Mouse (Mus musculus) heart, adult 2 months (tissue): ENCODE results near the gene Stkld1. TPM values are rescaled to one million over a fixed set of nuclear protein-coding genes. Genes with fewer than 3 reads are reported as not detected.

Experiments used
- DNase-seq, 2 experiments: peaks; one replicate each; pipeline ENCODE4 v3.0.0; 2021
- H3K27ac ChIP-seq: fragments of 200-600 bp; 2 replicates; pipeline ENCODE4 v1.8.1; 2022
- H3K27me3 ChIP-seq: fragments of 200-500 bp; 2 replicates; pipeline ENCODE4 v1.6.1; 2012; ENCODE audit warnings: mild to moderate bottlenecking, low read length, inconsistent platforms, mixed read lengths; ENCODE audit not compliant: control insufficient read depth, insufficient read depth
- H3K36me3 ChIP-seq: fragments of 200-500 bp; 2 replicates; pipeline ENCODE4 v1.6.1; 2012; ENCODE audit warnings: low read length, inconsistent platforms; ENCODE audit not compliant: control insufficient read depth, insufficient read depth
- H3K4me1 ChIP-seq: fragments of 200-500 bp; 2 replicates; pipeline ENCODE4 v1.6.1; 2011; ENCODE audit warnings: low read length; ENCODE audit not compliant: control insufficient read depth, insufficient read depth
- H3K4me3 ChIP-seq: fragments of 200-600 bp; 2 replicates; pipeline ENCODE4 v1.8.1; 2022
- H3K79me2 ChIP-seq: fragments of 200-500 bp; replicated peaks from 2 replicates; pipeline ENCODE4 v1.6.1; 2012; ENCODE audit warnings: mild to moderate bottlenecking, inconsistent platforms, low read length, moderate library complexity, mixed read lengths; ENCODE audit not compliant: control insufficient read depth, insufficient read depth
- H3K9ac ChIP-seq: fragments of 200-500 bp; 2 replicates; pipeline ENCODE4 v1.6.1; 2012; ENCODE audit warnings: low read depth, mild to moderate bottlenecking, control low read depth, inconsistent platforms, low read length, mixed read lengths
- CTCF ChIP-seq: fragments of 200-600 bp; IDR thresholded peaks from 2 replicates; pipeline ENCODE4 v1.8.1; 2022; ENCODE audit warnings: antibody characterized with exemption, mild to moderate bottlenecking, moderate library complexity
- EP300 ChIP-seq: fragments of 200-500 bp; IDR thresholded peaks from 2 replicates; pipeline ENCODE4 v1.6.1; 2011; ENCODE audit warnings: low read depth, low read length, control low read depth; ENCODE audit not compliant: insufficient read depth
- POLR2A ChIP-seq: fragments of 200-500 bp; IDR thresholded peaks from 2 replicates; pipeline ENCODE4 v1.6.1; 2011; ENCODE audit warnings: mild to moderate bottlenecking, low read depth, low read length, control low read depth; ENCODE audit not compliant: insufficient read depth
- WGBS: fragments of 180-500 bp; shearing (Covaris S2); methylation state at CpG from one replicate; pipeline ENCODE4 v1.1.7; 2018; 5-methylcytosine and 5-hydroxymethylcytosine counted together
- intact Hi-C: fragments of 180-260 bp; cut with DNase I; formaldehyde crosslinking; loops from one replicate; pipeline ENCODE4 v1.15.1; 2025
- polyA plus RNA-seq: library from polyadenylated mRNA; depleted of rRNA; stranded (reverse); fragments of >200 nt; gene quantifications from 2 replicates; pipeline ENCODE4 v1.2.3, GENCODE M21; 2012
- total RNA-seq, 2 experiments: library from RNA; stranded (reverse); gene quantifications; 2 replicates each; pipeline ENCODE4 v1.2.3; 2021

Stkld1 gene
- total and polyA plus RNA-seq, 3 experiments = not detected

DNA sequence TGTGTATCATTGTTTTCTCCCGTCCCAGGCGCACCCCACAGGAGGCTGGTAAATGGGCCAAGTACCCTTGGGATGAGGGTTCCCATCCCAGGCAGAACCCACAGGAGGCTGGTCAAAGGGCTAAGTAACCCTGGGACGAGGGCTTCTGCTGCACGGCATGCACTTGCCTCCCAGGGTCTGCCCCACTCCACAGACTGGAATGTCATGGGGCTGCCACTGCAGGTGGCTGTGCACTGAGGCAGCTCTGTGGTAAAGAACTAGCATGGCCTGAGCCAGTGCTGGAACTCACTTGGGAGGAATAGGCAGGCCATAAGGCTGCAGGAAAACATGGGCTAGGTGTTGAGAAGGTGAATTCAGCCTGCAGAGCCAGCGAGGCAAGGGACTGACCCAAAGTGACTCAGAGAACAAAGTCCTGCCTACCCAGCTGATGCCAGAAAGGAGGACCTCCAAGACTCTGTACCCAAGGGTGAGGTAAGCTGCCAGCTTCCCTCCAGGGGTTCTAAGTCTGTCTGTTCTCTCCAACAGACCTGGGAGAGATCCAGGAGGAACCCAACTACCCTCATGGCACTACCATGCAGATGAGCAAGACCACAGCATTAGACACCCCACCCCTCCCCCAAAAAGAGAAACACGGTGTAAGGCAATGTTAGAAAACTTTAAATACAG, 13.5 kb upstream of the Stkld1 start:
- H3K27me3 ChIP-seq = no peaks in the 10 kb centered on the region
- DNase-seq = no peak
- WGBS = 78% methylated on average over 6 of the region's 6 CpGs
- peaks cover 9% of the 10 kb centered on the region for H3K36me3 ChIP-seq
- peaks cover 9% of the 10 kb centered on the region for H3K4me1 ChIP-seq
- H3K4me3 ChIP-seq = no peak overlapping the region
- no peak overlapping the region for H3K9ac ChIP-seq
- H3K79me2 ChIP-seq = no peaks in the 10 kb centered on the region
- intact Hi-C loops = no loop called here
- no peak for TF ChIP-seq EP300
- TF ChIP-seq POLR2A = no peak
- TF ChIP-seq CTCF = no peak
- H3K27ac ChIP-seq = no peak overlapping the region

DNA sequence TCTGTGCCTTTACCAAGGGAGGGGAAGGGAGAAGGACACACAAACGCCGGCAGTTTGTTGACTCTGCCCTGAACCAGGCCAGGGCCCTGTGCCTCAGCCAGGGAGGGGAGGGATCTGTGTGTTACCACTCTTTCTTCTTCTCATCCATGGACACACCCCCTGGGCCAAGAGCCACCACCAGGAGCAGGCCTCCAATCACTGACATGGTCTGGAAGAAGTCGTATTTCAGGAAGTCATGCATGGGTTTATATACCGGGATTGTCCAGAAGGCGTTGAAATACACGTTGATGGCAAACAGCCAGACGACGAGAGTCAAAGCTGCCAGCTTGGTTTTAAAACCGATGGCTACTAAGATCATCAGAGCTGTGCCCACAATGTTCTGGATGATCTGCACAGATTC, 12.1 kb upstream of the Stkld1 start:
- Histone ChIP-seq H3K27ac (no peak overlapping the region; the same call in 1 of the 2 replicates), H3K36me3 (peaks cover 9% of the 10 kb centered on the region), H3K79me2 (peaks cover 1% of the 10 kb centered on the region), H3K4me1 (peaks cover 6% of the 10 kb centered on the region), H3K27me3 (no peaks in the 10 kb centered on the region), H3K4me3 (no peak overlapping the region), H3K9ac (no peak overlapping the region)
- peak in 1 of 2 experiments; percentile 33 for DNase-seq
- intact Hi-C loops = no loop called here
- TF ChIP-seq EP300 = no peak
- WGBS = 33% methylated on average over 9 of the region's 9 CpGs

DNA sequence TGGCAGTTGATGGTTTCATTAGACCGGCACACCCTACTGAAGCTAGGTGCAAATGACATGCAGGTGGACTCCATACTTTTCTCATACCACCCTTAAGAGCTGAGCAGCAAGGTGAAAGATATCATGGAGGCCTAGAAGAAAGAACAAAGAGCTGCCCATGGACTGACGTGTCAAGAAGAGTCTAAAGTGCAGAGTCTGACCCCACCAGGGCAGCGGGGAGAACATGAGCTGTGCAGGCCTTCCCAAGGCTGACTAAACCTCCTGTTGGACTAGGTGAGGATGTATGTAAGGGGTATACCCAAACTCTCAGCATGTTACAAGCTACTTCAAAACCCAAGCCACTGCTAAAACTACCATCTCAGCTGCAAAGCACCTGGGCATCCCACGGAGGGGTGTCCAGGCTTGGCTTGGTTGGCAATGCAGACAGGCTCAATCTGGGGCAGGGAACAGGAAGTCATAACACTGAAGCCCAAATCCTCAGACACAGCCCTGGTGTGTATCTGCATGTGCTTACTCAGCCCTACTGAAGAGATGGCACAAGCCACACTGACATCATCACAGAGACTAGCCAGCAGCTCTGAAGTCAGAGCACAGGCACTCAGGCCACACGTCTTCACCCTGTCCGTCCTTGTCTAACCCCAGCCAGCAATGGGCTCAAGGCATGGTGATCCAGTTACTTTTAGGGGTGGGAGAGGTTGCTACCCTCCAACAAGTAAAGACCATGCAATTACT, 5.9 kb upstream of the Stkld1 start:
- intact Hi-C loops = no loop called here
- Histone ChIP-seq H3K79me2 (peaks cover 6% of the 10 kb centered on the region), H3K36me3 (peaks cover 2% of the 10 kb centered on the region; the same call in 1 of the 2 replicates), H3K4me3 (no peak overlapping the region), H3K27ac (no peak overlapping the region), H3K4me1 (peaks cover 13% of the 10 kb centered on the region), H3K27me3 (no peaks in the 10 kb centered on the region), H3K9ac (no peak overlapping the region)
- WGBS = 70% methylated on average over 6 of the region's 6 CpGs
- no peak for DNase-seq
- TF ChIP-seq EP300 (peak; percentile 44; the same call in 1 of the 2 replicates), POLR2A (no peak), CTCF (no peak)

DNA sequence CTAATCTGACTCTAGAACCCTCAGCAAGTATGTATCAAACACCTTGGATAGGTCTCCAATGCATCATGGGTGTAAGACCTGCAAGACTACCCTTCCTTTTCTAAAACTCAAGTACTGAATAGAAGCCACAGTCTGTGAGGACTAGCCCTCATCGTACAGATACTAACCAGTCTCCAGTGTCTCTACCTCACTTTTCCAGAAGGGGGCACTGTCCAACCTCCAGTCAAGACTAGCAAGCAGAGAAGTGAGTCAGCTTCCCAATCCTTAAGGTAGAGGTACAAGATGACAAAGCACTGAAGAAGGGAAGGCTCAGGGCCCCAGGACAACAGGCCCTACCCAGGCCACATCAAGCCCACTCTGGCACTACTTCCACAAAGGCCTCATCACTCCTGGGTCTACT, 3.5 kb upstream of the Stkld1 start:
- H3K27ac ChIP-seq = no peak overlapping the region
- H3K4me3 ChIP-seq = no peak overlapping the region
- peaks cover 2% of the 10 kb centered on the region; the same call in 1 of the 2 replicates for H3K36me3 ChIP-seq
- DNase-seq = peak in 1 of 2 experiments; percentile 52
- peaks cover 6% of the 10 kb centered on the region for H3K79me2 ChIP-seq
- H3K9ac ChIP-seq = no peak overlapping the region
- intact Hi-C loops = loop anchor here (2.0 to 10.0 kb wide), 4 partner anchors 34 to 304 kb away; partner anchors contain the start of gene Rexo4
- 21% methylated on average over 1 of the region's 1 CpGs for WGBS
- TF ChIP-seq POLR2A (no peak), CTCF (peak; percentile 80), EP300 (no peak)
- peaks cover 13% of the 10 kb centered on the region for H3K4me1 ChIP-seq
- H3K27me3 ChIP-seq = no peaks in the 10 kb centered on the region

DNA sequence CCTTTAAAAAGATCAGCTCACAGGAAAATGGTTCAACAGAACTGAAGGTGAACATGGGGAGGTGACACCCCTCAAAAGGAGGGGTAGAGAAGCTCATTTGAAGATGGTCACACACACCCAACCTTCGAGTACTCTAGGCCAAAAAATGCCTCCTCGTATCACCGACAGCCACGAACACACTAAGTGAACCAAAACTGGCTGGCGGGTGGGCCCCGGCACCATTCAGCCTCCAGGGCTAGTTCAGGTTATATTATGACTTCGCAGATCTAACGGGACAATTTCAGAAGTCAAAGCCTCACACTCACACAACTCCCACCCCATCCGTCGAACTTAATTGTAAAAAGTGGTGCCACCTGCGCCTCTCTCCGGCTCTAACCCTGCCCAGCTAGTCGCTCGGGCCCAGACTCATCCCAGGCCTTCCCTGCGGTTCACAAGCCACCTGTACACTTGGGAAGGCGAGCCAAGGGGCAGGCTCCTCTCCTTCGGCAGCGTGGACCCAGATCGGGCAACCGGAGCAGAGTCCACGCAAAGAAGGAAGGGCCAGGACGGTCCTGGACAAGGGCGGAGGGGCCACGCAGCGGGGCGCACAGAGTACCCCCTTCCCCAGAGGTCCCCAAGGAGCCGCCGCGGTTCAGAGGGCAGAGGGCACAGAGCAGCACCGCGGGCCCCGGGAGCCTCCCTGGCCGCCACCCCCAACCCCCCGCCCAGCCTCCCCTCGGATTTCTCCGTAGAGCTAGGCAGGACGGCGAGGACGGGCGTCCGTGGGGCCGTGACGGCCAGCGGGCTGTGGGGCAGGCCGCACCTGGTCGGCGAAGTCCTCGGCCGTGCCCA, 1.2 kb upstream of the Stkld1 start:
- WGBS = under 1% methylated on average over 49 of the region's 49 CpGs
- H3K27ac ChIP-seq = peak overlapping the region; percentile 92
- H3K4me3 ChIP-seq = peak overlapping the region; percentile 67
- no peaks in the 10 kb centered on the region for H3K27me3 ChIP-seq
- DNase-seq = no peak
- H3K9ac ChIP-seq = peak overlapping the region; percentile 99
- intact Hi-C loops = loop anchor here (1.0 to 10.0 kb wide), 3 partner anchors 21 to 302 kb away; no protein-coding TSS in a partner anchor
- peaks cover 2% of the 10 kb centered on the region; the same call in 1 of the 2 replicates for H3K36me3 ChIP-seq
- H3K79me2 ChIP-seq = peaks cover 3% of the 10 kb centered on the region
- TF ChIP-seq CTCF = no peak
- TF ChIP-seq POLR2A = no peak
- TF ChIP-seq EP300 = no peak
- H3K4me1 ChIP-seq = peaks cover 13% of the 10 kb centered on the region
